Mouse (Mus musculus) liver, embryonic 15.5 days (tissue): Measurements from ENCODE around the gene Mettl26. TPM values are rescaled to one million over a fixed set of nuclear protein-coding genes. Genes with fewer than 3 reads are reported as not detected.

ENCODE experiments used
- ATAC-seq: fragments of 200-750 bp; cut with Nextera tagmentation; 2 replicates; pipeline ENCODE4 v1.8.0; 2017; ENCODE audit warnings: moderate number of reproducible peaks, mild to moderate bottlenecking, moderate library complexity; ENCODE audit not compliant: insufficient read depth
- H3K27ac ChIP-seq: fragments of 300-500 bp; sonication (generic); replicated peaks from 2 replicates; pipeline ENCODE4 v1.5.1; 2015; ENCODE audit warnings: mild to moderate bottlenecking, inconsistent platforms
- H3K27me3 ChIP-seq: fragments of 300-500 bp; sonication (generic); 2 replicates; pipeline ENCODE4 v1.6.1; 2015; ENCODE audit warnings: mild to moderate bottlenecking, inconsistent platforms
- H3K36me3 ChIP-seq: fragments of 300-500 bp; sonication (generic); replicated peaks from 2 replicates; pipeline ENCODE4 v1.6.1; 2015; ENCODE audit warnings: moderate library complexity, mild to moderate bottlenecking, inconsistent platforms
- H3K4me1 ChIP-seq: fragments of 300-500 bp; sonication (generic); replicated peaks from 2 replicates; pipeline ENCODE4 v1.6.1; 2015; ENCODE audit warnings: inconsistent platforms
- H3K4me2 ChIP-seq: fragments of 300-500 bp; sonication (generic); 2 replicates; pipeline ENCODE4 v1.6.1; 2015; ENCODE audit warnings: moderate library complexity, mild to moderate bottlenecking, inconsistent platforms
- H3K4me3 ChIP-seq: fragments of 300-500 bp; sonication (generic); replicated peaks from 2 replicates; pipeline ENCODE4 v1.5.1; 2015; ENCODE audit warnings: mild to moderate bottlenecking, inconsistent platforms
- H3K9ac ChIP-seq: fragments of 300-500 bp; sonication (generic); 2 replicates; pipeline ENCODE4 v1.6.1; 2015; ENCODE audit warnings: moderate library complexity, mild to moderate bottlenecking, inconsistent platforms
- H3K9me3 ChIP-seq: fragments of 300-500 bp; sonication (generic); replicated peaks from 2 replicates; pipeline ENCODE4 v1.6.1; 2016; ENCODE audit warnings: inconsistent platforms
- WGBS: fragments of 180-500 bp; shearing (Covaris S2); methylation state at CpG from one replicate; pipeline ENCODE4 v1.1.7; 2015; ENCODE audit warnings: mixed read lengths; ENCODE audit not compliant: insufficient replicate concordance; 5-methylcytosine and 5-hydroxymethylcytosine counted together
- polyA plus RNA-seq: library from polyadenylated mRNA; unstranded; fragments of >200 nt; fragmentation: Nextera tagmentation; extraction: Ambion mirVana; gene quantifications from 2 replicates; pipeline ENCODE4 v1.2.1, GENCODE M21; 2015

Mettl26 gene
- polyA plus RNA-seq, 1 experiment from 2014 or later: 46.4 TPM

GRCm38 (mm10) chr17:25895415-25895814 is 20.5 kb downstream of the Mettl26 start:
- Histone ChIP-seq H3K27me3 (no peaks in the 10 kb centered on the region), H3K4me3 (no peak overlapping the region), H3K27ac (no peak overlapping the region), H3K9ac (no peak overlapping the region), H3K4me2 (no peak overlapping the region), H3K4me1 (peaks cover 5% of the 10 kb centered on the region; the same call in 1 of the 2 replicates), H3K9me3 (no peaks in the 10 kb centered on the region), H3K36me3 (no peaks in the 10 kb centered on the region)
- no peak for ATAC-seq
- 46% methylated on average over 2 of the region's 2 CpGs for WGBS

GRCm38 (mm10) chr17:25895891-25896290 is 21.0 kb downstream of the Mettl26 start:
- Histone ChIP-seq H3K9me3 (no peaks in the 10 kb centered on the region), H3K4me3 (no peak overlapping the region), H3K36me3 (peaks cover 4% of the 10 kb centered on the region), H3K4me2 (no peak overlapping the region), H3K9ac (no peak overlapping the region), H3K4me1 (peaks cover 5% of the 10 kb centered on the region; the same call in 1 of the 2 replicates), H3K27ac (no peak overlapping the region), H3K27me3 (no peaks in the 10 kb centered on the region)
- no peak for ATAC-seq
- 75% methylated on average over 12 of the region's 12 CpGs for WGBS

- H3K27ac ChIP-seq: no peak overlapping the region
- H3K9me3 ChIP-seq: no peaks in the 10 kb centered on the region
- WGBS: 81% methylated on average over 1 of the region's 1 CpGs
- H3K27me3 ChIP-seq: no peaks in the 10 kb centered on the region
- H3K4me3 ChIP-seq: no peak overlapping the region
- peaks cover 5% of the 10 kb centered on the region; the same call in 1 of the 2 replicates for H3K4me1 ChIP-seq
- no peak overlapping the region for H3K9ac ChIP-seq
- no peak for ATAC-seq
- no peak overlapping the region for H3K4me2 ChIP-seq
- H3K36me3 ChIP-seq: peaks cover 4% of the 10 kb centered on the region
These were observed 25.3 kb downstream of the Mettl26 start for GRCm38 (mm10) chr17:25900193-25900592.

- no peak overlapping the region for H3K27ac ChIP-seq
- no peak overlapping the region for H3K4me2 ChIP-seq
- no peaks in the 10 kb centered on the region for H3K9me3 ChIP-seq
- H3K4me3 ChIP-seq: no peak overlapping the region
- ATAC-seq: no peak
- H3K9ac ChIP-seq: no peak overlapping the region
- no peaks in the 10 kb centered on the region for H3K27me3 ChIP-seq
- H3K36me3 ChIP-seq: peaks cover 4% of the 10 kb centered on the region
- no peaks in the 10 kb centered on the region for H3K4me1 ChIP-seq
- 39% methylated on average over 3 of the region's 3 CpGs for WGBS
These were observed 28.2 kb downstream of the Mettl26 start for GRCm38 (mm10) chr17:25903061-25903460.

GRCm38 (mm10) chr17:25907640-25908039 is 32.8 kb downstream of the Mettl26 start:
- Histone ChIP-seq H3K9ac (no peak overlapping the region), H3K36me3 (no peaks in the 10 kb centered on the region), H3K4me2 (no peak overlapping the region), H3K9me3 (no peaks in the 10 kb centered on the region), H3K4me3 (no peak overlapping the region), H3K27me3 (no peaks in the 10 kb centered on the region), H3K4me1 (peaks cover 12% of the 10 kb centered on the region), H3K27ac (no peak overlapping the region)
- ATAC-seq: no peak
- 68% methylated on average over 2 of the region's 2 CpGs for WGBS

GRCm38 (mm10) chr17:25911816-25912215 is 36.9 kb downstream of the Mettl26 start:
- no peak overlapping the region for H3K27ac ChIP-seq
- H3K36me3 ChIP-seq: no peaks in the 10 kb centered on the region; the same call in 1 of the 2 replicates
- no peaks in the 10 kb centered on the region for H3K9me3 ChIP-seq
- no peaks in the 10 kb centered on the region for H3K27me3 ChIP-seq
- no peak overlapping the region for H3K4me3 ChIP-seq
- WGBS: 70% methylated on average over 4 of the region's 4 CpGs
- ATAC-seq: no peak
- H3K9ac ChIP-seq: no peak overlapping the region
- peaks cover 40% of the 10 kb centered on the region for H3K4me1 ChIP-seq
- no peak overlapping the region for H3K4me2 ChIP-seq

- Histone ChIP-seq H3K27me3 (no peaks in the 10 kb centered on the region), H3K36me3 (no peaks in the 10 kb centered on the region; the same call in 1 of the 2 replicates), H3K4me3 (no peak overlapping the region), H3K9me3 (no peaks in the 10 kb centered on the region), H3K4me1 (peaks cover 56% of the 10 kb centered on the region), H3K4me2 (no peak overlapping the region), H3K27ac (no peak overlapping the region), H3K9ac (no peak overlapping the region)
- ATAC-seq: no peak
- 53% methylated on average over 14 of the region's 14 CpGs for WGBS
These were observed 38.5 kb downstream of the Mettl26 start for GRCm38 (mm10) chr17:25913186-25913876.

- ATAC-seq: no peak
- Histone ChIP-seq H3K4me2 (0 out of 2 replicates have a peak overlapping the region, but pooled peaks have one; percentile 5), H3K36me3 (no peaks in the 10 kb centered on the region; the same call in 1 of the 2 replicates), H3K9ac (no peak overlapping the region), H3K9me3 (no peaks in the 10 kb centered on the region), H3K27ac (no peak overlapping the region; the same call in 1 of the 2 replicates), H3K4me3 (no peak overlapping the region), H3K4me1 (peaks cover 61% of the 10 kb centered on the region), H3K27me3 (no peaks in the 10 kb centered on the region)
- WGBS: 7% methylated on average over 1 of the region's 1 CpGs
These were observed 39.0 kb downstream of the Mettl26 start for GRCm38 (mm10) chr17:25913877-25914275.

GRCm38 (mm10) chr17:25914295-25914694 is 39.4 kb downstream of the Mettl26 start:
- no peaks in the 10 kb centered on the region for H3K9me3 ChIP-seq
- 54% methylated on average over 4 of the region's 4 CpGs for WGBS
- no peak overlapping the region; the same call in 1 of the 2 replicates for H3K27ac ChIP-seq
- no peak overlapping the region for H3K9ac ChIP-seq
- 0 out of 2 replicates have a peak overlapping the region, but pooled peaks have one; percentile 5 for H3K4me2 ChIP-seq
- H3K36me3 ChIP-seq: no peaks in the 10 kb centered on the region; the same call in 1 of the 2 replicates
- ATAC-seq: no peak
- peaks cover 64% of the 10 kb centered on the region for H3K4me1 ChIP-seq
- no peak overlapping the region for H3K4me3 ChIP-seq
- no peaks in the 10 kb centered on the region for H3K27me3 ChIP-seq

GRCm38 (mm10) chr17:25916931-25917647 is 42.2 kb downstream of the Mettl26 start:
- no peak overlapping the region for H3K4me3 ChIP-seq
- H3K36me3 ChIP-seq: no peaks in the 10 kb centered on the region; the same call in 1 of the 2 replicates
- H3K4me2 ChIP-seq: peak overlapping the region; percentile 99; the same call in 1 of the 2 replicates
- no peak for ATAC-seq
- 65% methylated on average over 8 of the region's 8 CpGs for WGBS
- no peak overlapping the region for H3K27ac ChIP-seq
- H3K27me3 ChIP-seq: no peaks in the 10 kb centered on the region
- peaks cover 72% of the 10 kb centered on the region for H3K4me1 ChIP-seq
- no peak overlapping the region for H3K9ac ChIP-seq
- no peaks in the 10 kb centered on the region for H3K9me3 ChIP-seq

- H3K36me3 ChIP-seq: no peaks in the 10 kb centered on the region; the same call in 1 of the 2 replicates
- peaks cover 72% of the 10 kb centered on the region for H3K4me1 ChIP-seq
- no peaks in the 10 kb centered on the region for H3K9me3 ChIP-seq
- ATAC-seq: no peak
- peak overlapping the region; percentile 99 for H3K4me2 ChIP-seq
- 82% methylated on average over 9 of the region's 9 CpGs for WGBS
- peak overlapping the region; percentile 81 for H3K9ac ChIP-seq
- H3K27me3 ChIP-seq: no peaks in the 10 kb centered on the region
- no peak overlapping the region for H3K27ac ChIP-seq
- H3K4me3 ChIP-seq: peak overlapping the region; percentile 88
These were observed 43.3 kb downstream of the Mettl26 start for GRCm38 (mm10) chr17:25918037-25918750.
